Mouse (Mus musculus) MN1 (cell line): ENCODE results near the gene Rpgrip1l.

ENCODE experiments used
- DNase-seq: peaks from one replicate; pipeline ENCODE4 v3.0.0-alpha.2; 2016; ENCODE audit warnings: low spot score

The Rpgrip1l gene

GRCm38 (mm10) chr8:91312835-91313832, at the start of gene Rpgrip1l, which contains the start of gene Fto:
Gene Rpgrip1l (minus strand): TSS chr8:91313262.
Gene Fto (plus strand): TSS chr8:91313525.
- peak; percentile 100 for DNase-seq

- DNase-seq = no peak
These were observed 47.7 kb upstream of the Rpgrip1l start for GRCm38 (mm10) chr8:91360644-91361357.

DNA sequence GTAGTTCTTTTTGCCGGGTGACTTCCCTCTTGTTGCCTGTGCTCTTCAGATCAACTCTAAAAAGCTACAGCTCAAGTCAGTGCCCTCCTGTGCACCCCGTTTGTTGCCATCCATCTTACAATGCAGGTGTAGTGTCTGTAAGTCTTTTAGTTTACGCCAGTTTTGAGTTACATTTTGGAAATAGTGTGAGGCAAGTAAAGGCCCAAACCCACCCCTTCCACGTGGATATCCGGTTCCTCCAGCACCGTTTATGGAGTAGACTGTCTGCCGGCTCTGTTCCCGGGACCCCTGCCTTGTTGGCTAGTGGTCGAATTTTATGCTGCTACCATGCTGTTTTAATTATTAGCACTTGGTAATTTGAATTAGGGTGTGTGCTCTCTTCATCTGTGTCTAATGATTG, 46.4 kb upstream of the Rpgrip1l start:
- DNase-seq = no peak

DNA sequence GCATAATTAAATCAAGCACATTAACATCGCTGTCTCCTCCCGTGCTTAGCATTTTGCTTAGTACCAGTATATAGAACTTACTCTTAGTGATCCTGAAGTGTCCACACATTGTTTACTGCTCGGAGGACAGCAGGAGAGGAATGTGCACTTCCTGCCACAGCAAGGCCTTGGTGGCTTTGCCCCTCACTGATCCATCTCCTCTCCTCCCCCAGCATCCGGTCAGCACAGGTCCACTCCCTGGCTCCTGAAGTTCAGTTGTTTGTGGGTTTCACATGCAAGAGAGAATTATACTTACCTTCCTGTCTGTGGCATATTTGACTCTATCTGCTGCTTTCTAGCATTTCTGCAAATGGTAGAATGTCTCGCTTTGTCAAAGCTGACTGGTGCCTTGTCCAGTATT, 45.0 kb upstream of the Rpgrip1l start:
- no peak for DNase-seq

- no peak for DNase-seq
These were observed 44.5 kb upstream of the Rpgrip1l start for GRCm38 (mm10) chr8:91357493-91358014.

- no peak for DNase-seq
These were observed 43.1 kb upstream of the Rpgrip1l start for GRCm38 (mm10) chr8:91355956-91356699.

- DNase-seq = peak; percentile 23
These were observed 42.3 kb upstream of the Rpgrip1l start for GRCm38 (mm10) chr8:91355301-91355905.

- DNase-seq = no peak
These were observed 40.8 kb upstream of the Rpgrip1l start for GRCm38 (mm10) chr8:91353907-91354306.

- DNase-seq = no peak
These were observed 40.0 kb upstream of the Rpgrip1l start for GRCm38 (mm10) chr8:91353062-91353461.

GRCm38 (mm10) chr8:91352598-91352997, 39.5 kb upstream of the Rpgrip1l start:
- DNase-seq = no peak

DNA sequence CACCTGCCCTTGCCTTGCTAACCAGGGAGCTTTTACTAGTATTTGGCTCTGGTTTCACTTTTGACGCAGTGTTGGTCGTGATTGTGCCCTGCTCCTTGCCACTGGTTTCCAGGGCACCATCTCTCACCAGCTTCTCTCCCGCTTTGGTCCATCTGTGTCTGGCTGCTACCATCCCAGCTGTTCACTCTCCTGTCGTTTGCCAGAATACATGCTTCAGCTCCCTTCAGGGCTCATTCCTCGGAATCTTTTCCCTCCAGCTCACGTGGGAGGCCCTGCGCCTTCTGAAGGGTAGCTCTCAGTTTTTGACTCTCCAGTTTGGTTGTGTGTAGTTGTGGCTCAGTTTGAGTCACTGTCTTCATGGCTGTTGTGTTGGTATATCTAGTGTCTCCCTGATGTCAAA, 37.6 kb upstream of the Rpgrip1l start:
- DNase-seq = no peak

DNA sequence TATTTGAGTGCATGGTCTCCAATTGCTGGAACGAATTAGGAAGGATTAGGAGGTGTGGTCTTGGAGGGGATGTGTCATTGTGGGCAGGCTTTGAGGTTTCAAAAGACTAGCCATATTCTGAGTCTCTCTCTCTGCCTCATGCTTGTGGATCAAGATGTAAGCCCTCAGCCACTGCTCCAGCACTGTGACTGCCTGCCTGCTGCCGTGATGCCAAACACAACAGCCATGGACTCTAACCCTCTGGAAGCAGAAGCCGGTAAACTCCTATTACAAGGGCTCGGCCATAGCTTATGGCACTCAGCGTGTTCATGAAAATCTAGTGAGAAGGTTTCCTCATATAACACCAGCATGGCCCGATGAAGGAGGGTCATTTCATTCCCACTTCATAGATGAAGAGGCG, 36.8 kb upstream of the Rpgrip1l start:
- no peak for DNase-seq

DNA sequence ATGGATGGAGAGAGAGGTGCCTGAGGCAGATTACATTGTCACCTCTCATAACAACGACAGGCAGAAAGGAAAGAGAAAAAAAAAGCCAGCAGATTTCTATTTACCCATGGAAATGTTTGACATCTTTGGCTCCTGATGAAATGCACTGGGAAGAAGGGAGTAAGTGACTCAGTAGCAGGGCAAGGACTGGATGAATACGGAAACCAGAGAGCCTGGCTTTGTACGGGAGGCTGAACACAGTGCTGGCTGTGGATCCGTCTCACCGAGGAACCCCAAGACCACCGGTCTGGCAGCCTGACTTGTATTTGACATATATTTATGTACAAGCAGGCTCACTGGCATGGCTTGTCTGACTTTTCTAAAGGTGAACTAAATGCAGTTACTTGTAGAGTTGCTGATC, 34.5 kb upstream of the Rpgrip1l start:
- DNase-seq = no peak

DNA sequence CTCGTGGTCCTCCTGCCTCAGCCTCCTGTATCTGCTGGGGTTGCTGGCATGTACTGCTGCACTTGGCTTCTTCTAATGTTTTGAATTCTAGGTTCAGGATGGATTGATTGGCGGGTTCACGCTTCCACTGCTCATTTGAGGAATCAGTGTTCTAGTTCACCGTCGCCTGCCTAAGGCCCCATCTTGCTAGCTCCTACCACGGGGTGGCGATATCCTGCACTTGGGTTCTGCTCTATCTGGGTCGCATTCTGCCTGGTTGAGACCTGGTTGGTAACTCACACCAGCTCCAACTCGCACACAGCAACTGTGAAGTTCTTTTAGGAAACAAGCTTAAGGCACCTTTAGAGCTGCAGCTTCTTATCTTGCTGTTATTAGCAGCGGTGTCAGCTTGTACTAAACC, 34.1 kb upstream of the Rpgrip1l start:
- DNase-seq = no peak

DNA sequence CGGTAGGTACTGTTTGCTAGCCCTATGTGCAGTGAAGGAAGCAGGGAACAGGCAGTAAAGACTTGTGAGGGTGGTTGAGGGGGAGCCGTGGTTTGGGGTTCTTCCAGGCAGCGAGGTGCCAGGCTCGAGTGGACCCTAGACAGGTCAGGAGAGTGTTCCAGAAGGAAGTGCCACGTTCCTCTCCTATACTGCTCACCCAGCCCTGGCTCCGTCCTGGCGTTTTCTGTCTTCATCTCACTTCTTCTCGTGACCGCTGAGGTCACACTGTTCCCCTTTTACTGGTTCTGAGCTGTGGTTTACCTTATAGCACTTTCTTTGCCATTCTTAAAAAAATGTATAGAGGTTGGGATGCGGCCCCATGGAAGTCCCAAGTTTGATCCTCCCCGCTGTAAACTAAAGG, 31.6 kb upstream of the Rpgrip1l start:
- no peak for DNase-seq

- DNase-seq = no peak
These were observed 29.7 kb upstream of the Rpgrip1l start for GRCm38 (mm10) chr8:91342798-91343197.

DNA sequence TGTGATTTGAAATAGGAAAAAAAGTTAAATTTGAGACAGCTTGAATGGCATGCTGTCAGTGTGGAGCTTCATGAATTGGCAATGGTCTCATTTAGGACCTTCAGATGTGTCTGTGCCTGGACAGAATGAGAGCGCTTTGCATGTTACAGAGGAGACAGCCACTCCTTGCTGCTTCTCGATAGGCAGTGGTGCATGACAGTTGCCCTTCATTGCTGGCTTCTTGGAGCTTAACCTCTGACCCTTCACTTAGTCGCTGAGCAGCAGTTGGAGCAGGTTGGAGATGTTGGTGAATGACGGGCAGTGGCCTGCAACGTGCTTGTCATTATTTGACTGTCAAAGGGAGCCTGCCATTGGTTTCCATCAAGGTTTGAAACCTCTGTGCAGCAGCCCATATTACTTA, 29.1 kb upstream of the Rpgrip1l start:
- DNase-seq = no peak

GRCm38 (mm10) chr8:91340746-91341145, 27.7 kb upstream of the Rpgrip1l start:
- DNase-seq = no peak

- DNase-seq = no peak
These were observed 26.6 kb upstream of the Rpgrip1l start for GRCm38 (mm10) chr8:91339651-91340050.

DNA sequence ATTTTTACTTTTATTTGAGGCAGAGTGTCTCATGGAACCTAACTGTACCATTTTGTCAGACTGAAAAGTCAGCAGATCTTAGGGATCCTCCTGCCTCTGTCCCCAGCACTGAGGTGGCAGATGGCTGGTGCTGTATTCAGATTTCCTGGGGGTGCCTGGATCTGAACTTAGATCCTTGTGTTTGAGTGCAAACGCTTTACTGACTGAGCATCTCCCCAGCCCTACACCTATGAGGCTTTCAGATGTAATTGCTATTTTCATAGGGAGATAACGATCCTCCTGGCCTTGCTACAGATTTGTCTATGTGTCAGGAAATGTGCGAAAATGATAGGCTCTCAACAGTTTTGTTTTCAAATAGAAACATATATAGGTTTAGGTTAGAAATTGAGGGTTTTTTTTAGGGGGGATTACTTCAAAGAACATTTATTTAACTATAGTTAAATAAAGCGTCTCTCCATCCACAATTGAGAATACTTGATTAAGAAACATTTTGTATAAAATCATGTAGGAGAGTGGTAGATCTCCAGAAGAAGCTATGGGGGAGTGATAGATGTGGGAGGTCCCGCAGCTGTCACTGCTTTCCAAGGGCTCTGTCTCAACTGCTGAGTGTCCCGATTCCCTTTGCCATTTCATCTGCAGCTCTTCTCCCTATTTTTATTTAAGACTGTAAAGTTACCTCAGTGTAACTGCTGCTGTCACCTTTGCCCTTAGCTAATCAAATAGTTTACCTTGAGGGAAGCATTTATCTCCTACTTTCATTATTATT, 25.5 kb upstream of the Rpgrip1l start:
- no peak for DNase-seq

- DNase-seq = no peak
These were observed 16.4 kb upstream of the Rpgrip1l start for GRCm38 (mm10) chr8:91329461-91329850.
